20 mouse cellular contexts compared by ENCODE assay signal in the genomic region with DNA sequence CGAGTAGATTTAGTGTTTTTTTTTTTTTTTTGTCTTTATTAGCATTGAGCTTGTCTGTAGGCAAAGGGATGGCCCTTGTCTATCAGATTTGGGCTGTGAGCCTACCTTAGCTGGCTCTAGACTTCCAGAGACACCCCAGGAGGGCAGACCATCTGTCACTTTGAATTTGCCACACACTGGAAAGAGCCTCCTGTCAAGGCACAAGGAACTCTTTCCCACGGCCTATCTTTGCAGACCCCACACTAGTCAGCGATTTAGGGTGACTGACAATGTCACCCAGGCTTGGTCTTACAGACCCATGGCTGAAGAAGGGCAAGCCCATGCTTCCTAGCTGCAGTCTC. TPM values are rescaled to one million over a fixed set of nuclear protein-coding genes. Genes with fewer than 3 reads are reported as not detected.
DNase-seq lines count a peak whose midpoint lies in the region; ATAC-seq and TF ChIP-seq lines count a peak whose summit lies in the region.
"Had no signal": no experiment of that assay in that cellular context is flagged by ENCODE, and none has a peak within 500 bp of the region (broad histone marks: within the 10 kb centered on the region; RNA-seq: fewer than 3 reads in every experiment).

No protein-coding gene starts in this region.

- peaks cover 11% of the 10 kb centered on the region for H3K4me1 ChIP-seq in forebrain, embryonic 15.5 days
- H3K4me1 ChIP-seq: stomach, embryonic 15.5 days had no signal

- H3K4me2 ChIP-seq in forebrain, embryonic 15.5 days (replicated peaks): no peak overlapping the region
- H3K4me2 ChIP-seq: lung, embryonic 14.5 days; midbrain, embryonic 13.5 days; stomach, embryonic 15.5 days had no signal

- WGBS in forebrain, embryonic 15.5 days: 60% methylated on average over 3 of the region's 3 CpGs

- peaks cover 65% of the 10 kb centered on the region for H3K36me3 ChIP-seq in forebrain, embryonic 15.5 days

- no peak for DNase-seq in layer of hippocampus, adult 2 months (ENCODE audit: low spot score in 2 of 2)
- DNase-seq in layer of hippocampus, adult 9-10 months (ENCODE audit: low spot score): no peak
- peak; percentile 80 for DNase-seq in cerebellum, adult 8-10 months
- no peak for DNase-seq in kidney, adult 11 months
- DNase-seq in spleen, postnatal 4 days (ENCODE audit: low spot score in 2 of 2): no peak
- DNase-seq: adrenal gland, postnatal 36 days; gastrocnemius, postnatal 36 days; heart, postnatal 10 days; lung, embryonic 14.5 days had no signal

- H3K27me3 ChIP-seq in forebrain, embryonic 15.5 days: no peaks in the 10 kb centered on the region
- H3K27me3 ChIP-seq: midbrain, embryonic 13.5 days; stomach, embryonic 15.5 days had no signal

- no peak overlapping the region for H3K4me3 ChIP-seq in layer of hippocampus, adult 2 months
- H3K4me3 ChIP-seq in forebrain, embryonic 15.5 days: no peak overlapping the region
- H3K4me3 ChIP-seq: heart, embryonic 10.5 days; midbrain, embryonic 13.5 days; myocyte; stomach, embryonic 15.5 days had no signal

- H3K27ac ChIP-seq in layer of hippocampus, adult 2 months: peak overlapping the region; percentile 48; the same call in 1 of the 2 replicates
- peak overlapping the region; percentile 70 for H3K27ac ChIP-seq in forebrain, embryonic 15.5 days (replicated peaks)
- H3K27ac ChIP-seq: heart, embryonic 10.5 days; stomach, embryonic 15.5 days had no signal

- no peak overlapping the region for H3K9ac ChIP-seq in forebrain, embryonic 15.5 days (replicated peaks)
- H3K9ac ChIP-seq: lung, embryonic 14.5 days; midbrain, embryonic 13.5 days; stomach, embryonic 15.5 days had no signal

- TF ChIP-seq CTCF in layer of hippocampus, adult 2 months (conservative IDR thresholded peaks at IDR 0.05): no peak

- H3K9me3 ChIP-seq in forebrain, embryonic 15.5 days: no peaks in the 10 kb centered on the region
- H3K9me3 ChIP-seq: heart, embryonic 10.5 days; midbrain, embryonic 13.5 days; stomach, embryonic 15.5 days had no signal

- peak; percentile 71; the same call in 1 of the 2 replicates for ATAC-seq in cerebellum, adult (ENCODE audit: insufficient number of reproducible peaks, low FRiP score, low TSS enrichment)
- no peak for ATAC-seq in forebrain, embryonic 15.5 days (replicated peaks)
- ATAC-seq in frontal cortex, adult (ENCODE audit: low TSS enrichment): no peak
- ATAC-seq: activated CD4-positive, CD25-positive, alpha-beta regulatory T cell, adult 4 months; inflammation-experienced regulatory T-cells, adult 6 months had no signal

RNA-seq across cellular contexts. Expression of a gene that starts 51.2 kb away (rescaled TPM):
- 100 to 1,000 TPM; 667 to 672 TPM for total RNA-seq in layer of hippocampus, adult 2 months (2021)
- polyA plus RNA-seq in forebrain, embryonic 15.5 days (2015; fragmentation: Nextera tagmentation; extraction: Ambion mirVana): 30.0 and 35.0 TPM in 2 replicates
- total RNA-seq: liver, adult 2 months; neutrophil, adult 5-6 weeks had no signal
- polyA plus RNA-seq: activated CD4-positive, CD25-positive, alpha-beta regulatory T cell, adult 4 months; inflammation-experienced regulatory T-cells, adult 6 months; liver, adult 2 months; lung, embryonic 14.5 days had no signal
